Comparison of ENCODE assay signal across 8 mouse cellular contexts in genomic region chr10:128584386-128584785, GRCm38 (mm10). TPM values are rescaled to one million over a fixed set of nuclear protein-coding genes. Genes with fewer than 3 reads are reported as not detected.
DNase-seq lines count a peak whose midpoint lies in the region; ATAC-seq and TF ChIP-seq lines count a peak whose summit lies in the region.

No protein-coding gene starts in this region.

- no peak overlapping the region for H3K9ac ChIP-seq in limb, embryonic 14.5 days (ENCODE audit: low read depth, low read length, severe bottlenecking)
- no peak overlapping the region for H3K9ac ChIP-seq in lung, embryonic 14.5 days

- TF ChIP-seq POLR2A in limb, embryonic 14.5 days (IDR thresholded peaks at IDR 0.05; ENCODE audit: borderline replicate concordance, extremely low read depth, insufficient read depth, insufficient read length), result no peak

- no peaks in the 10 kb centered on the region for H3K36me3 ChIP-seq in limb, embryonic 14.5 days (ENCODE audit: control insufficient read depth, insufficient read depth, low read length)
- H3K36me3 ChIP-seq in limb, embryonic 10.5 days, result no peaks in the 10 kb centered on the region
- H3K36me3 ChIP-seq in lung, embryonic 14.5 days (ENCODE audit: insufficient read depth), result 0 out of 2 replicates have a peak, but pooled peaks cover 11% of the 10 kb centered on the region

- no peak for ATAC-seq in limb, embryonic 14.5 days (ENCODE audit: low FRiP score, low read depth)
- peak; percentile 69; the same call in 1 of the 2 replicates for ATAC-seq in lung, embryonic 14.5 days (ENCODE audit: insufficient read depth)
- ATAC-seq in activated CD4-positive, CD25-positive, alpha-beta regulatory T cell, adult 4 months, result no peak

- no peak overlapping the region for H3K27ac ChIP-seq in limb, embryonic 14.5 days (replicated peaks; ENCODE audit: low read depth, low read length)
- H3K27ac ChIP-seq in limb, embryonic 10.5 days, result no peak overlapping the region
- H3K27ac ChIP-seq in lung, embryonic 14.5 days (ENCODE audit: low read depth), result peak overlapping the region; percentile 81

- DNase-seq in limb, embryonic 14.5 days (ENCODE audit: low spot score), result peak; percentile 66
- no peak for DNase-seq in limb, embryonic 10.5 days (ENCODE audit: low spot score)
- peak; percentile 28 for DNase-seq in induced T-regulatory cell, adult 2 months (ENCODE audit: low read depth)
- peak; percentile 80 for DNase-seq in lung, embryonic 14.5 days
- DNase-seq in thymus, postnatal 4 days, result peak; percentile 32
- DNase-seq in cerebellum, adult 9-11 months, result no peak
- no peak for DNase-seq in cerebellum, postnatal 14 days

- no peaks in the 10 kb centered on the region for H3K9me3 ChIP-seq in limb, embryonic 14.5 days (ENCODE audit: control insufficient read depth, low read length)
- no peaks in the 10 kb centered on the region for H3K9me3 ChIP-seq in limb, embryonic 10.5 days (replicated peaks)
- no peaks in the 10 kb centered on the region for H3K9me3 ChIP-seq in lung, embryonic 14.5 days (ENCODE audit: low read depth, low read length)

- H3K4me1 ChIP-seq in limb, embryonic 14.5 days (ENCODE audit: control insufficient read depth, insufficient read depth, low read length), result peaks cover 7% of the 10 kb centered on the region; the same call in 1 of the 2 replicates
- peaks cover 26% of the 10 kb centered on the region for H3K4me1 ChIP-seq in limb, embryonic 10.5 days
- H3K4me1 ChIP-seq in lung, embryonic 14.5 days (ENCODE audit: insufficient read depth), result no peaks in the 10 kb centered on the region

- TF ChIP-seq CTCF in lung, embryonic 14.5 days (IDR thresholded peaks at IDR 0.05; ENCODE audit: low read depth), result no peak

- no peak overlapping the region for H3K4me3 ChIP-seq in limb, embryonic 14.5 days (replicated peaks; ENCODE audit: low read length)
- no peak overlapping the region for H3K4me3 ChIP-seq in limb, embryonic 10.5 days
- peak overlapping the region; percentile 10; the same call in 1 of the 2 replicates for H3K4me3 ChIP-seq in lung, embryonic 14.5 days (ENCODE audit: low read depth, low read length)

- WGBS in limb, embryonic 14.5 days, result 12% methylated on average over 4 of the region's 4 CpGs
- WGBS in limb, embryonic 10.5 days, result 10% methylated on average over 4 of the region's 4 CpGs
- WGBS in lung, embryonic 14.5 days, result 5% methylated on average over 4 of the region's 4 CpGs

- peaks cover 26% of the 10 kb centered on the region for H3K27me3 ChIP-seq in limb, embryonic 14.5 days (ENCODE audit: control insufficient read depth, insufficient read depth, low read length)
- H3K27me3 ChIP-seq in limb, embryonic 10.5 days (ENCODE audit: low read depth, poor library complexity, severe bottlenecking), result peaks cover 73% of the 10 kb centered on the region
- H3K27me3 ChIP-seq in lung, embryonic 14.5 days (ENCODE audit: insufficient read depth, low read length), result peaks cover 31% of the 10 kb centered on the region

- H3K4me2 ChIP-seq in limb, embryonic 14.5 days (replicated peaks; ENCODE audit: low read depth, low read length, severe bottlenecking), result no peak overlapping the region
- peak overlapping the region; percentile 48 for H3K4me2 ChIP-seq in lung, embryonic 14.5 days

RNA-seq across cellular contexts. Expression of gene Erbb3, which starts 5.1 kb away (rescaled TPM):
- 17.5 and 18.2 TPM in 2 replicates for polyA plus RNA-seq in limb, embryonic 14.5 days (2012; rRNA removed)
- 19.6 and 21.1 TPM in 2 replicates for polyA plus RNA-seq in limb, embryonic 14.5 days (2014; fragmentation: Nextera tagmentation; extraction: Ambion mirVana)
- 3.2 and 5.3 TPM in 2 replicates for polyA plus RNA-seq in limb, embryonic 10.5 days (2016; fragmentation: Nextera tagmentation; extraction: Ambion mirVana)
- 20.2 and 22.9 TPM in 2 replicates for polyA plus RNA-seq in lung, embryonic 14.5 days (2014; fragmentation: Nextera tagmentation; extraction: Ambion mirVana)
- polyA plus RNA-seq in activated CD4-positive, CD25-positive, alpha-beta regulatory T cell, adult 4 months (2017; shearing (Covaris generic)), result 1 to 10 TPM; 4.1 to 4.2 TPM

RNA-seq across cellular contexts. Expression of gene Pa2g4, which starts 18.6 kb away (rescaled TPM):
- 111 and 186 TPM in 2 replicates for polyA plus RNA-seq in limb, embryonic 14.5 days (2012; rRNA removed)
- 207 and 210 TPM in 2 replicates for polyA plus RNA-seq in limb, embryonic 14.5 days (2014; fragmentation: Nextera tagmentation; extraction: Ambion mirVana)
- 267 and 322 TPM in 2 replicates for polyA plus RNA-seq in limb, embryonic 10.5 days (2016; fragmentation: Nextera tagmentation; extraction: Ambion mirVana)
- 240 and 244 TPM in 2 replicates for polyA plus RNA-seq in lung, embryonic 14.5 days (2014; fragmentation: Nextera tagmentation; extraction: Ambion mirVana)
- 100 to 1,000 TPM; 136 to 160 TPM for polyA plus RNA-seq in activated CD4-positive, CD25-positive, alpha-beta regulatory T cell, adult 4 months (2017; shearing (Covaris generic))

RNA-seq across cellular contexts. Expression of gene Rpl41, which starts 35.3 kb away (rescaled TPM):
- 2,621 and 3,931 TPM in 2 replicates for polyA plus RNA-seq in limb, embryonic 14.5 days (2012; rRNA removed)
- polyA plus RNA-seq in limb, embryonic 14.5 days (2014; fragmentation: Nextera tagmentation; extraction: Ambion mirVana), result 4,572 and 4,920 TPM in 2 replicates
- polyA plus RNA-seq in limb, embryonic 10.5 days (2016; fragmentation: Nextera tagmentation; extraction: Ambion mirVana), result 3,499 and 3,829 TPM in 2 replicates
- 4,697 and 4,895 TPM in 2 replicates for polyA plus RNA-seq in lung, embryonic 14.5 days (2014; fragmentation: Nextera tagmentation; extraction: Ambion mirVana)
- polyA plus RNA-seq in activated CD4-positive, CD25-positive, alpha-beta regulatory T cell, adult 4 months (2017; shearing (Covaris generic)), result 1,000 to 10,000 TPM; 5,950 to 7,803 TPM

RNA-seq across cellular contexts. Expression of gene Zc3h10, which starts 36.8 kb away (rescaled TPM):
- 15.2 and 17.2 TPM in 2 replicates for polyA plus RNA-seq in limb, embryonic 14.5 days (2012; rRNA removed)
- 13.7 and 14.5 TPM in 2 replicates for polyA plus RNA-seq in limb, embryonic 14.5 days (2014; fragmentation: Nextera tagmentation; extraction: Ambion mirVana)
- 14.5 and 15.4 TPM in 2 replicates for polyA plus RNA-seq in limb, embryonic 10.5 days (2016; fragmentation: Nextera tagmentation; extraction: Ambion mirVana)
- 11.0 and 14.5 TPM in 2 replicates for polyA plus RNA-seq in lung, embryonic 14.5 days (2014; fragmentation: Nextera tagmentation; extraction: Ambion mirVana)
- polyA plus RNA-seq in activated CD4-positive, CD25-positive, alpha-beta regulatory T cell, adult 4 months (2017; shearing (Covaris generic)), result 10 to 100 TPM in 1 of 2 experiments, 1 to 10 TPM in 1; 6.4 to 10.1 TPM

RNA-seq across cellular contexts. Expression of gene Rps26, which starts 42.2 kb away (rescaled TPM):
- polyA plus RNA-seq in limb, embryonic 14.5 days (2012; rRNA removed), result 1,619 and 1,662 TPM in 2 replicates
- polyA plus RNA-seq in limb, embryonic 14.5 days (2014; fragmentation: Nextera tagmentation; extraction: Ambion mirVana), result 1,135 and 1,177 TPM in 2 replicates
- 592 and 676 TPM in 2 replicates for polyA plus RNA-seq in limb, embryonic 10.5 days (2016; fragmentation: Nextera tagmentation; extraction: Ambion mirVana)
- polyA plus RNA-seq in lung, embryonic 14.5 days (2014; fragmentation: Nextera tagmentation; extraction: Ambion mirVana), result 1,029 and 1,115 TPM in 2 replicates
- 1,000 to 10,000 TPM; 1,759 to 1,796 TPM for polyA plus RNA-seq in activated CD4-positive, CD25-positive, alpha-beta regulatory T cell, adult 4 months (2017; shearing (Covaris generic))

Comparison
In these comparisons a context has a peak if more than half of its experiments do, and no peak if none do; other contexts are left out.
1. DNase-seq: peak in limb, embryonic 14.5 days (single experiment), induced T-regulatory cell, adult 2 months (single experiment), lung, embryonic 14.5 days (single experiment) and thymus, postnatal 4 days (single experiment); none in limb, embryonic 10.5 days (single experiment), cerebellum, adult 9-11 months (single experiment) and cerebellum, postnatal 14 days (0 of 2).